In the genomic region with DNA sequence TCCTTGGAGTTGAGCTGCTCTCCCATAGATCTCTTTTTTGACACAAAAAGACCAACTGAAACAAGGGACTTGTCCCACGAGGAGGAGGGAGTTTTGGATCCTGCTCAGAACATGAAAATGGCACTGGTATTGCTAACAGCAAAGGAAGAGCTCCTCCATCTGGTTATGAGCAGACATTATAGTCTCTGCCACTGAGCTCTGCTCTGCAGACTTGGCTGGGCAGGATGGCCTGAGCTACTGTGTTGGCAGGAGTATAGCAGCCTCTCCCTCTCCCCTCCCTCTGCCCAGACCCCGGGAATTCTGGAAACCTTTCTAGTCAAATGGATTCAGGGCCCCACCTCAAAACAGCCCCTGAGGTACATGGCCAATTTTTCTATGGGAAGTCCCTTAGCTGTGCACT, we compare ENCODE assay signal across 25 mouse cellular contexts.
A peak's percentile ranks its signal among the peaks of the same experiment; 100 is the strongest.
DNase-seq lines count a peak whose midpoint lies in the region; ATAC-seq and TF ChIP-seq lines count a peak whose summit lies in the region.
"Had no signal": no experiment of that assay in that cellular context is flagged by ENCODE, and none has a peak within 500 bp of the region (broad histone marks: within the 10 kb centered on the region; RNA-seq: fewer than 3 reads in every experiment).

No protein-coding gene starts in this region.

- H3K4me2 ChIP-seq in forebrain, embryonic 16.5 days (ENCODE audit: low read length), result no peak overlapping the region
- no peak overlapping the region for H3K4me2 ChIP-seq in midbrain, postnatal 0 days (ENCODE audit: low read depth, low read length, poor library complexity, severe bottlenecking)
- no peak overlapping the region for H3K4me2 ChIP-seq in midbrain, embryonic 15.5 days
- no peak overlapping the region for H3K4me2 ChIP-seq in stomach, postnatal 0 days (replicated peaks; ENCODE audit: low read depth)
- H3K4me2 ChIP-seq: heart, embryonic 13.5 days; hindbrain, embryonic 12.5 days; limb, embryonic 13.5 days; liver, embryonic 12.5 days; midbrain, embryonic 13.5 days; neural tube, embryonic 13.5 days had no signal

- H3K9me3 ChIP-seq in forebrain, embryonic 16.5 days (ENCODE audit: control insufficient read depth, low read length), result no peaks in the 10 kb centered on the region
- no peaks in the 10 kb centered on the region for H3K9me3 ChIP-seq in forebrain, embryonic 10.5 days
- no peaks in the 10 kb centered on the region for H3K9me3 ChIP-seq in midbrain, postnatal 0 days (ENCODE audit: low read length)
- H3K9me3 ChIP-seq in midbrain, embryonic 15.5 days, result no peaks in the 10 kb centered on the region
- H3K9me3 ChIP-seq in stomach, postnatal 0 days (ENCODE audit: control insufficient read depth, low read length), result no peaks in the 10 kb centered on the region
- H3K9me3 ChIP-seq: G1E; heart, embryonic 13.5 days; hindbrain, embryonic 12.5 days; limb, embryonic 13.5 days; liver, embryonic 12.5 days; megakaryocyte, embryonic 14.5 days; midbrain, embryonic 13.5 days; neural tube, embryonic 13.5 days had no signal

- no peak for DNase-seq in forebrain, embryonic 10.5 days (ENCODE audit: extremely low spot score, low spot score)
- no peak for DNase-seq in layer of hippocampus, adult 2 months (ENCODE audit: low spot score in 2 of 2)
- no peak for DNase-seq in layer of hippocampus, postnatal 25 days (ENCODE audit: extremely low spot score in 1 of 2, low spot score in 1 of 2)
- DNase-seq in midbrain, postnatal 0 days (ENCODE audit: low spot score), result peak; percentile 19
- DNase-seq in stomach, postnatal 0 days (ENCODE audit: low spot score), result no peak
- DNase-seq: adrenal gland, adult 2 months; cerebellum, adult 2 months; gastrocnemius, postnatal 25 days; heart, adult 18-20 months; kidney, adult 8-10 months; kidney, postnatal 10 days; lung, adult 18-20 months; thymus, postnatal 25 days had no signal

- no peak for TF ChIP-seq EP300 in stomach, postnatal 0 days (optimal IDR thresholded peaks at IDR 0.05)

- H3K27ac ChIP-seq in forebrain, embryonic 16.5 days (ENCODE audit: low read length), result no peak overlapping the region
- no peak overlapping the region for H3K27ac ChIP-seq in forebrain, embryonic 10.5 days
- peak overlapping the region; percentile 3; the same call in 1 of the 2 replicates for H3K27ac ChIP-seq in layer of hippocampus, adult 2 months
- H3K27ac ChIP-seq in midbrain, postnatal 0 days (ENCODE audit: low read depth, low read length), result no peak overlapping the region
- no peak overlapping the region for H3K27ac ChIP-seq in midbrain, embryonic 15.5 days
- H3K27ac ChIP-seq in stomach, postnatal 0 days (replicated peaks), result no peak overlapping the region
- H3K27ac ChIP-seq: heart, embryonic 13.5 days; hindbrain, embryonic 12.5 days; limb, embryonic 13.5 days; liver, embryonic 12.5 days; midbrain, embryonic 13.5 days; neural tube, embryonic 13.5 days had no signal

- no peak overlapping the region for H3K9ac ChIP-seq in forebrain, embryonic 16.5 days (replicated peaks; ENCODE audit: low read depth, low read length)
- no peak overlapping the region for H3K9ac ChIP-seq in midbrain, postnatal 0 days (replicated peaks; ENCODE audit: low read length, poor library complexity, severe bottlenecking)
- H3K9ac ChIP-seq in midbrain, embryonic 15.5 days, result no peak overlapping the region
- H3K9ac ChIP-seq in stomach, postnatal 0 days (ENCODE audit: low read length), result no peak overlapping the region
- H3K9ac ChIP-seq: heart, embryonic 13.5 days; hindbrain, embryonic 12.5 days; limb, embryonic 13.5 days; liver, embryonic 12.5 days; midbrain, embryonic 13.5 days; neural tube, embryonic 13.5 days had no signal

- H3K27me3 ChIP-seq in forebrain, embryonic 16.5 days (replicated peaks; ENCODE audit: control insufficient read depth, insufficient read depth, low read length), result no peaks in the 10 kb centered on the region
- H3K27me3 ChIP-seq in forebrain, embryonic 10.5 days (ENCODE audit: poor library complexity, severe bottlenecking), result no peaks in the 10 kb centered on the region
- H3K27me3 ChIP-seq in midbrain, postnatal 0 days (ENCODE audit: insufficient read depth, low read length), result no peaks in the 10 kb centered on the region
- H3K27me3 ChIP-seq in midbrain, embryonic 15.5 days (replicated peaks), result no peaks in the 10 kb centered on the region
- H3K27me3 ChIP-seq in stomach, postnatal 0 days (ENCODE audit: control insufficient read depth, insufficient read depth, low read length), result no peaks in the 10 kb centered on the region
- H3K27me3 ChIP-seq: heart, embryonic 13.5 days; hindbrain, embryonic 12.5 days; limb, embryonic 13.5 days; liver, embryonic 12.5 days; megakaryocyte, embryonic 14.5 days; midbrain, embryonic 13.5 days; neural tube, embryonic 13.5 days had no signal

- TF ChIP-seq CTCF in layer of hippocampus, adult 2 months (conservative IDR thresholded peaks at IDR 0.05), result peak; percentile 69
- TF ChIP-seq CTCF in midbrain, postnatal 0 days (IDR thresholded peaks at IDR 0.05), result 0 out of 2 replicates have a peak, but pooled peaks have one; percentile 14
- TF ChIP-seq CTCF in stomach, postnatal 0 days (IDR thresholded peaks at IDR 0.05; ENCODE audit: low read depth), result peak; percentile 25

- H3K36me3 ChIP-seq in forebrain, embryonic 16.5 days (ENCODE audit: control insufficient read depth, insufficient read depth), result no peaks in the 10 kb centered on the region
- H3K36me3 ChIP-seq in forebrain, embryonic 10.5 days (replicated peaks), result peaks cover 30% of the 10 kb centered on the region
- H3K36me3 ChIP-seq in midbrain, postnatal 0 days (ENCODE audit: insufficient read depth, low read length), result no peaks in the 10 kb centered on the region
- H3K36me3 ChIP-seq in midbrain, embryonic 15.5 days (replicated peaks), result no peaks in the 10 kb centered on the region
- no peaks in the 10 kb centered on the region for H3K36me3 ChIP-seq in stomach, postnatal 0 days (ENCODE audit: control insufficient read depth, insufficient read depth, low read length)

- H3K4me1 ChIP-seq in forebrain, embryonic 16.5 days (replicated peaks; ENCODE audit: control insufficient read depth, insufficient read depth, low read length), result 0 out of 2 replicates have a peak, but pooled peaks cover 3% of the 10 kb centered on the region
- 0 out of 2 replicates have a peak, but pooled peaks cover 4% of the 10 kb centered on the region for H3K4me1 ChIP-seq in forebrain, embryonic 10.5 days
- no peaks in the 10 kb centered on the region for H3K4me1 ChIP-seq in midbrain, postnatal 0 days (ENCODE audit: insufficient read depth, low read length)
- no peaks in the 10 kb centered on the region for H3K4me1 ChIP-seq in midbrain, embryonic 15.5 days
- H3K4me1 ChIP-seq in stomach, postnatal 0 days (replicated peaks; ENCODE audit: control insufficient read depth, insufficient read depth), result no peaks in the 10 kb centered on the region
- H3K4me1 ChIP-seq: hindbrain, embryonic 12.5 days; limb, embryonic 13.5 days; liver, embryonic 12.5 days; midbrain, embryonic 13.5 days; neural tube, embryonic 13.5 days had no signal

- 38% methylated on average over 2 of the region's 2 CpGs for WGBS in forebrain, embryonic 16.5 days
- 81% methylated on average over 2 of the region's 2 CpGs for WGBS in forebrain, embryonic 10.5 days
- WGBS in midbrain, postnatal 0 days, result 46% methylated on average over 2 of the region's 2 CpGs
- WGBS in midbrain, embryonic 15.5 days, result 57% methylated on average over 2 of the region's 2 CpGs
- 38% methylated on average over 2 of the region's 2 CpGs for WGBS in stomach, postnatal 0 days

- H3K4me3 ChIP-seq in forebrain, embryonic 16.5 days (replicated peaks; ENCODE audit: low read length), result no peak overlapping the region
- no peak overlapping the region for H3K4me3 ChIP-seq in forebrain, embryonic 10.5 days
- H3K4me3 ChIP-seq in layer of hippocampus, adult 2 months, result no peak overlapping the region
- H3K4me3 ChIP-seq in midbrain, postnatal 0 days (ENCODE audit: low read depth, low read length), result no peak overlapping the region
- no peak overlapping the region for H3K4me3 ChIP-seq in midbrain, embryonic 15.5 days
- no peak overlapping the region for H3K4me3 ChIP-seq in stomach, postnatal 0 days (ENCODE audit: low read depth, low read length)
- H3K4me3 ChIP-seq: heart, embryonic 13.5 days; hindbrain, embryonic 12.5 days; limb, embryonic 13.5 days; liver, embryonic 12.5 days; megakaryocyte, embryonic 14.5 days; midbrain, embryonic 13.5 days; neural tube, embryonic 13.5 days had no signal

- ATAC-seq in forebrain, embryonic 16.5 days, result peak; percentile 52; the same call in 1 of the 2 replicates
- ATAC-seq in midbrain, postnatal 0 days (ENCODE audit: low FRiP score), result no peak
- no peak for ATAC-seq in midbrain, embryonic 15.5 days (replicated peaks)
- ATAC-seq in stomach, postnatal 0 days (ENCODE audit: low FRiP score, low TSS enrichment), result no peak
- ATAC-seq in megakaryocyte, adult 5-6 weeks (ENCODE audit: poor library complexity, severe bottlenecking), result no peak
- ATAC-seq: inflammation-experienced regulatory T-cells, adult 6 months; liver, embryonic 12.5 days; midbrain, embryonic 13.5 days had no signal

Comparison
In these comparisons a context has a peak if more than half of its experiments do, and no peak if none do; other contexts are left out.
1. CTCF ChIP-seq: peak in every context shown above with its lines; median percentile 69 in layer of hippocampus, adult 2 months; 25 in stomach, postnatal 0 days; 14 in midbrain, postnatal 0 days.